ENCODE assay signal across 8 mouse cellular contexts in genomic region chr5:77094510-77095491, GRCm38 (mm10). TPM values are rescaled to one million over a fixed set of nuclear protein-coding genes. Genes with fewer than 3 reads are reported as not detected.
A peak's percentile ranks its signal among the peaks of the same experiment; 100 is the strongest.
DNase-seq lines count a peak whose midpoint lies in the region; ATAC-seq and TF ChIP-seq lines count a peak whose summit lies in the region.

No protein-coding gene starts in this region.

- no peak for TF ChIP-seq POLR2A in cerebellum, adult 2 months (IDR thresholded peaks at IDR 0.05; ENCODE audit: borderline replicate concordance, insufficient read depth, low read length)
- TF ChIP-seq POLR2A in olfactory bulb, adult 2 months (IDR thresholded peaks at IDR 0.05; ENCODE audit: insufficient read depth, low read depth, low read length) = no peak

- H3K9ac ChIP-seq in forebrain, embryonic 16.5 days (replicated peaks; ENCODE audit: low read depth, low read length) = peak overlapping the region; percentile 67
- H3K9ac ChIP-seq in lung, postnatal 0 days (replicated peaks; ENCODE audit: low read depth) = peak overlapping the region; percentile 63

- TF ChIP-seq CTCF in cerebellum, adult 2 months (IDR thresholded peaks at IDR 0.05; ENCODE audit: borderline replicate concordance, insufficient read depth, low read depth, low read length) = no peak
- TF ChIP-seq CTCF in lung, postnatal 0 days (IDR thresholded peaks at IDR 0.05) = peak; percentile 13; the same call in 1 of the 2 replicates
- no peak for TF ChIP-seq CTCF in olfactory bulb, adult 2 months (IDR thresholded peaks at IDR 0.05; ENCODE audit: insufficient read depth, low read depth, low read length)

- no peaks in the 10 kb centered on the region for H3K4me1 ChIP-seq in cerebellum, adult 2 months (ENCODE audit: control insufficient read depth, insufficient read depth, low read length)
- H3K4me1 ChIP-seq in forebrain, embryonic 16.5 days (replicated peaks; ENCODE audit: control insufficient read depth, insufficient read depth, low read length) = peaks cover 9% of the 10 kb centered on the region
- H3K4me1 ChIP-seq in lung, postnatal 0 days (ENCODE audit: insufficient read depth, low read depth, low read length) = peaks cover 12% of the 10 kb centered on the region
- H3K4me1 ChIP-seq in olfactory bulb, adult 2 months (ENCODE audit: control insufficient read depth, insufficient read depth, low read length) = peaks cover 16% of the 10 kb centered on the region

- peak overlapping the region; percentile 68 for H3K4me3 ChIP-seq in cerebellum, adult 2 months (replicated peaks; ENCODE audit: insufficient read depth, low read depth, low read length)
- peak overlapping the region; percentile 67 for H3K4me3 ChIP-seq in forebrain, embryonic 16.5 days (replicated peaks; ENCODE audit: low read length)
- H3K4me3 ChIP-seq in lung, postnatal 0 days (ENCODE audit: low read depth, low read length) = peak overlapping the region; percentile 75
- peak overlapping the region; percentile 77 for H3K4me3 ChIP-seq in olfactory bulb, adult 2 months (ENCODE audit: insufficient read depth, low read depth, low read length)

- ATAC-seq in forebrain, embryonic 16.5 days = peak; percentile 86
- peak; percentile 86 for ATAC-seq in lung, postnatal 0 days

- H3K36me3 ChIP-seq in forebrain, embryonic 16.5 days (ENCODE audit: control insufficient read depth, insufficient read depth) = no peaks in the 10 kb centered on the region
- no peaks in the 10 kb centered on the region for H3K36me3 ChIP-seq in lung, postnatal 0 days (ENCODE audit: insufficient read depth, low read length)

- WGBS in cerebellum, adult 2 months = under 1% methylated on average over 68 of the region's 69 CpGs
- WGBS in forebrain, embryonic 16.5 days = under 1% methylated on average over 67 of the region's 69 CpGs
- WGBS in lung, postnatal 0 days = 1% methylated on average over 53 of the region's 69 CpGs
- under 1% methylated on average over 69 of the region's 69 CpGs for WGBS in olfactory bulb, adult 2 months

- no peak for TF ChIP-seq EP300 in lung, postnatal 0 days (IDR thresholded peaks at IDR 0.05)

- no peak overlapping the region for H3K27ac ChIP-seq in cerebellum, adult 2 months (ENCODE audit: insufficient read depth, low read length)
- no peak overlapping the region for H3K27ac ChIP-seq in forebrain, embryonic 16.5 days (ENCODE audit: low read length)
- H3K27ac ChIP-seq in lung, postnatal 0 days (ENCODE audit: low read length) = peak overlapping the region; percentile 86
- H3K27ac ChIP-seq in olfactory bulb, adult 2 months (ENCODE audit: insufficient read depth, low read depth, low read length) = no peak overlapping the region

- no peaks in the 10 kb centered on the region for H3K9me3 ChIP-seq in forebrain, embryonic 16.5 days (ENCODE audit: control insufficient read depth, low read length)
- no peaks in the 10 kb centered on the region for H3K9me3 ChIP-seq in lung, postnatal 0 days (ENCODE audit: low read length)

- H3K27me3 ChIP-seq in cerebellum, adult 2 months (ENCODE audit: control insufficient read depth, insufficient read depth, low read length) = no peaks in the 10 kb centered on the region
- H3K27me3 ChIP-seq in forebrain, embryonic 16.5 days (replicated peaks; ENCODE audit: control insufficient read depth, insufficient read depth, low read length) = peaks cover 14% of the 10 kb centered on the region
- H3K27me3 ChIP-seq in lung, postnatal 0 days (replicated peaks; ENCODE audit: insufficient read depth, low read length) = no peaks in the 10 kb centered on the region

- peak overlapping the region; percentile 100 for H3K4me2 ChIP-seq in forebrain, embryonic 16.5 days (ENCODE audit: low read length)
- H3K4me2 ChIP-seq in lung, postnatal 0 days (replicated peaks; ENCODE audit: low read depth, low read length) = peak overlapping the region; percentile 83

- DNase-seq in ES-CJ7 (ENCODE audit: low read depth, low spot score) = peak; percentile 33
- DNase-seq in cerebellum, adult 2 months = peak; percentile 50 to 61
- DNase-seq in heart, postnatal 4 days = peak; percentile 88
- DNase-seq in layer of hippocampus, adult 8-10 months (ENCODE audit: low spot score in 2 of 2) = peak; percentile 45 to 48
- DNase-seq in lung, postnatal 0 days (ENCODE audit: low spot score) = peak; percentile 88
- peak; percentile 33 for DNase-seq in thymus, postnatal 0 days (ENCODE audit: low spot score)

RNA-seq across cellular contexts. Expression of gene Hopx, which starts 20.1 kb away (rescaled TPM):
- 238 and 272 TPM in 2 replicates for polyA plus RNA-seq in cerebellum, adult 2 months (2012; rRNA removed)
- 1.2 and 1.6 TPM in 2 replicates for polyA plus RNA-seq in forebrain, embryonic 16.5 days (2015; fragmentation: Nextera tagmentation; extraction: Ambion mirVana)
- 100 to 1,000 TPM; 432 to 451 TPM for total RNA-seq in heart, postnatal 4 days (2021)
- total RNA-seq in layer of hippocampus, adult 8-10 months (2022) = 10 to 100 TPM; 67.3 to 87.2 (median 72.1) TPM
- 49.0 and 49.5 TPM in 2 replicates for polyA plus RNA-seq in lung, postnatal 0 days (2015; fragmentation: Nextera tagmentation; extraction: Ambion mirVana)
- not detected in 2 replicates for polyA plus RNA-seq in olfactory bulb, adult 2 months (2012; ENCODE audit: insufficient read depth, insufficient read length, low replicate concordance, missing spikeins)
- polyA plus RNA-seq in thymus, postnatal 0 days (2015; fragmentation: Nextera tagmentation; extraction: Ambion mirVana) = 0.59 and 0.77 TPM in 2 replicates

Comparison
In these comparisons a context has a peak if more than half of its experiments do, and no peak if none do; other contexts are left out.
1. DNase-seq: peak in every context shown above with its lines; median percentile 88 in heart, postnatal 4 days; 88 in lung, postnatal 0 days; 56 in cerebellum, adult 2 months; 46 in layer of hippocampus, adult 8-10 months; 33 in ES-CJ7; 33 in thymus, postnatal 0 days.
2. RNA of gene Hopx, which starts 20.1 kb away (polyA plus RNA-seq): 238 to 272 TPM in cerebellum, adult 2 months and 49.0 to 49.5 TPM in lung, postnatal 0 days; 1.2 to 1.6 TPM in forebrain, embryonic 16.5 days, 0.59 to 0.77 TPM in thymus, postnatal 0 days and not detected in olfactory bulb, adult 2 months; every median in the first group is over 10 times any median in the second.
3. Peak in every context shown above with its lines, with median percentiles within 50 percentile points of each other: H3K4me3 ChIP-seq.